Mouse (Mus musculus): ENCODE data around the gene 1700015F17Rik.
A peak's percentile ranks its signal among the peaks of the same experiment; 100 is the strongest.

Gene 1700015F17Rik

GRCm38 (mm10) chr5:5479043-5479442 lies at the start of gene 1700015F17Rik:
TSS of gene 1700015F17Rik (minus strand) at chr5:5479143.
- DNase-seq (ENCODE audit: low read depth, low spot score) = no peak

GRCm38 (mm10) chr5:5515411-5515810 lies 36.5 kb upstream of the 1700015F17Rik start:
- DNase-seq (ENCODE audit: low read depth, low spot score) = no peak

GRCm38 (mm10) chr5:5514196-5515076 lies 35.5 kb upstream of the 1700015F17Rik start, which contains the start of gene Cldn12:
TSS of gene Cldn12 (minus strand) at chr5:5514958.
- peak; percentile 92 for DNase-seq (ENCODE audit: low read depth, low spot score)

- no peak for DNase-seq (ENCODE audit: low read depth, low spot score)
Observed at GRCm38 (mm10) chr5:5511401-5511800, 32.5 kb upstream of the 1700015F17Rik start.

- DNase-seq (ENCODE audit: low read depth, low spot score) = no peak
Observed at GRCm38 (mm10) chr5:5510989-5511388, 32.0 kb upstream of the 1700015F17Rik start.

- no peak for DNase-seq (ENCODE audit: low read depth, low spot score)
Observed at GRCm38 (mm10) chr5:5510304-5510887, 31.5 kb upstream of the 1700015F17Rik start.

- DNase-seq (ENCODE audit: low read depth, low spot score) = no peak
Observed at GRCm38 (mm10) chr5:5508231-5508630, 29.3 kb upstream of the 1700015F17Rik start.

- DNase-seq (ENCODE audit: low read depth, low spot score) = peak; percentile 72
Observed at GRCm38 (mm10) chr5:5507701-5508225, 28.8 kb upstream of the 1700015F17Rik start.

- DNase-seq (ENCODE audit: low read depth, low spot score) = peak; percentile 96
Observed at GRCm38 (mm10) chr5:5504456-5504855, 25.5 kb upstream of the 1700015F17Rik start.

GRCm38 (mm10) chr5:5503381-5503780 lies 24.4 kb upstream of the 1700015F17Rik start:
- no peak for DNase-seq (ENCODE audit: low read depth, low spot score)

GRCm38 (mm10) chr5:5501583-5501982 lies 22.6 kb upstream of the 1700015F17Rik start:
- no peak for DNase-seq (ENCODE audit: low read depth, low spot score)

- no peak for DNase-seq (ENCODE audit: low read depth, low spot score)
Observed at GRCm38 (mm10) chr5:5496393-5496792, 17.4 kb upstream of the 1700015F17Rik start.

GRCm38 (mm10) chr5:5495042-5495441 lies 16.1 kb upstream of the 1700015F17Rik start:
- DNase-seq (ENCODE audit: low read depth, low spot score) = no peak

- peak; percentile 62 for DNase-seq (ENCODE audit: low read depth, low spot score)
Observed at GRCm38 (mm10) chr5:5494269-5495005, 15.5 kb upstream of the 1700015F17Rik start.

- peak; percentile 50 for DNase-seq (ENCODE audit: low read depth, low spot score)
Observed at GRCm38 (mm10) chr5:5492163-5492562, 13.2 kb upstream of the 1700015F17Rik start.

GRCm38 (mm10) chr5:5486071-5486470 lies 7.1 kb upstream of the 1700015F17Rik start:
- peak; percentile 51 for DNase-seq (ENCODE audit: low read depth, low spot score)

- DNase-seq (ENCODE audit: low read depth, low spot score) = no peak
Observed at GRCm38 (mm10) chr5:5483254-5483858, 4.4 kb upstream of the 1700015F17Rik start.

- DNase-seq (ENCODE audit: low read depth, low spot score) = peak; percentile 35
Observed at GRCm38 (mm10) chr5:5481662-5482061, 2.7 kb upstream of the 1700015F17Rik start.

- no peak for DNase-seq (ENCODE audit: low read depth, low spot score)
Observed at GRCm38 (mm10) chr5:5476133-5476532, 2.8 kb downstream of the 1700015F17Rik start.

GRCm38 (mm10) chr5:5465256-5465655 lies 13.7 kb downstream of the 1700015F17Rik start:
- no peak for DNase-seq (ENCODE audit: low read depth, low spot score)

- DNase-seq (ENCODE audit: low read depth, low spot score) = no peak
Observed at GRCm38 (mm10) chr5:5431746-5432438, 47.1 kb downstream of the 1700015F17Rik start.

Measured in ES-CJ7 (cell line).